Mouse (Mus musculus): ENCODE data around the gene Gabpb2. TPM values are rescaled to one million over a fixed set of nuclear protein-coding genes. Genes with fewer than 3 reads are reported as not detected.
A peak's percentile ranks its signal among the peaks of the same experiment; 100 is the strongest.
"Not testable (repeated sequence)": the region's sequence is repeated elsewhere in the genome, so short reads cannot be mapped to it uniquely, and the experiment has no call there.

Gabpb2 gene
- total RNA-seq, 4 experiments from 2014 or later: 7.2 to 9.1 (median 7.6) TPM

DNA sequence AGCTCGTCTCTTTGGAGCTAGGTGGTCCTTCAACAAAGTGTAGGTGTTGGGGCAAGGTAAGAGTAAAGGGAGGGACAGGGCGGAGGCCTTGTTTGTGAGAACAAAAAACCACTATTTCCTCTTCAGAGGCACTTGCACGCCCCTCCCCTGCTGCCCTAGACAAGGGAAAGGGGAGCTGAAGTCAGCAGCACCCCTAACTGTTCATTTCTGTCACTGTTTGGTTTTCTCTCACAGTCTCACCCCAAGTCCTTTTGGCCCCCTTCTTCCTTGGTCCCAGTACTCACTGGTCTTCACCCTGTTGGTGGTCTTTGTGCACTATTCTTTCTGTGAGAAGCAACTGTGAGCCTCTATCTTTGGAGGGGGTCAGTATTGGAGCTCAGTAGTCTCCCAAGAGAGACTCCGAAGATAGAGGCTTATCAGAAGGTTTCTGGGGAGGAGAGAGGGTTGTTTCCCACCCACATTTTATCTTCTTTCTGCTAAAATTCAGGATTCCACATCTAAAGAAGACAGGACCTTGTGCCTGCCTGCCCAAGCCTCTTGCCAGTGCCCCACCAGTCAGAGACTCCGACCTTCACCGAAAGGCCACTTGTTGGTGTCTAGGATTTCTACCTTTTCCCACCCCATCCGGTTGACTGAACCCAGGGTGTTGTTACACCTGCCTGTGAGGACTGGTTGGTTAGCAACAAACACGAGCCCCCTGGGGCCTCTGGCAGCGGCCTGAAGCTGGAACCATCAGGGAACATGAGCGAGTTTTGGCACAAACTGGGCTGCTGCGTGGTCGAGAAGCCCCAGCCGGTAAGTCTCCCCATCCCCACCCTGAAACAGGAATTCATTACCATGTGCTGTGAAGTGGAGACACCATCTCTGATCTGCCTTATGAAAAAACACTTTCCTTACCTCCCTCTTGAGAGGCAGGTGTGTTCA lies 13.8 kb upstream of the Gabpb2 start, which contains the start of gene Mllt11:
Mllt11 (minus strand) TSS at position 874 of the 924 bp plus-strand sequence.
- no peak for DNase-seq (ENCODE audit: low spot score in 2 of 2)

DNA sequence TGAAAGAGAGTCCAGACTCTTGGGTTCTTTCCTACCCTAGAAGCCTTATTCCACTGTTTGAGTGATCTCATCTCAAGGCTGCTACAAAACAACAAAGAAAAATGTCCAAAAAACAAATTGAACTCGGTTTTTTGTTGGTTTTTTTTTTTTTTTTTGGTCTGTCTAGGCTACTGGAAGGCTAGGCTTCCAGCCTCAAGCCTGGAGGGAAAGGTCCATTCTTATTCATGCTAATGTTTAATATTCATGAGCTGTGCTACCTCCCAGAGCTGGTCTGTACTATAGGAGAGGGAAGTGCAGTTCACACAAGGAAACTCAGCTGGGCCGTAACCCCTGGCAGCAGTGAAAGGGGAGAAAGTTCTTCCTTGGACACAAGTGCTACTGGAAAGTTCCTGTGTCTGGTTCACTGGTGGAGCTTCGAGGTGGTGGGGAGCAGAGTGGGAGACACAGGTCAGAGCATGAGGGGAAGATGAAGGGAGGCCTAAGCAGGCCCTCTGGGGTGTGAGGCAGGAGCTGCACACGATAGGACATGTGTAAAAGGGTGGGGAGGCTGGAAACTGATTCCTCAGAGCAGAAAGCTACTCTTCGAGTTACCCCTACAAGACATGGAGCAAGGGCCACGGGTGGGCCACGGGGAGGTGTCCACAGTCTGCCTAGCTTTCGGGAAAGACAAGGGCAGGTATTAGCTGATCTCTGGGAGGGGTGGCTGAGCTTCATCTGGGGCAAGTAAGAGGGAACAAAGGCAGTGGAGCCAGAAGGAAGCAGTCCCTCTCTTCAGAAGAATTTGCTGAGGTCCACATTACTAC lies 13.0 kb upstream of the Gabpb2 start:
- DNase-seq (ENCODE audit: low spot score in 2 of 2): no peak

DNA sequence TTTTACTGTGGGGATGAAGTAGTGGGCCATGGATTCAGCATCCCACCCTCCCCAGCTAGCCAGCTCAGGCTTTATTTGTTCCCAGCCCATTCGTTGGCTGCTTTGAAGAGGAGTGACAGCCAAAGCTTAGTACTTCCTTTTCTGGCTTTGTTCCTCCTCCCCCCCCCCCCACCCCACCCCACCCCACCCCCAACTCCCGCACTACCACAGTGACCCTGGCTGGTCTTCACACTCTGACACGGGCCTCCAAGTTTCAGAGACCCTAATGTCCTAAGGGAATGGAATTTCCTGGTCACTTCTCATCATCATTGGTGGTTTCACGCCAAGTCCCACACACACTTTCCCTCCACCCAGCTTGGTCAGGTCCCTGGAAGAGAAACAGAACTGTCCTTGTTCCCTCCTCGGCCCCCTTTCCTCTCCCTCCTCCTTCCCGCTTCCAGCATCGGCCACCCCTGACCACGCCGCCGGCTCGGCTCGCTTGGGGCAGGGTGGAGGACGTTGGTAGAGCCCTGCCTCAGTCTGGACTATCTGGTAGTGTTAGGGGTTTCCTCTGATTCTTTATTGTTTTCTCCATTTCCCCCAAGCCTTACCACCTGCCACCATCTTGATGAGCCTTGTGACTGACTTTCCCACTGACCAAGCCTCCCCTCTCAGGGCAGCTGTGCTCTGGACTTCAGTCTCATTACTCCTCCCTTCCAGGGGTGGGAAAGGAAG lies 12.2 kb upstream of the Gabpb2 start:
- no peak for DNase-seq (ENCODE audit: low spot score in 2 of 2)

DNA sequence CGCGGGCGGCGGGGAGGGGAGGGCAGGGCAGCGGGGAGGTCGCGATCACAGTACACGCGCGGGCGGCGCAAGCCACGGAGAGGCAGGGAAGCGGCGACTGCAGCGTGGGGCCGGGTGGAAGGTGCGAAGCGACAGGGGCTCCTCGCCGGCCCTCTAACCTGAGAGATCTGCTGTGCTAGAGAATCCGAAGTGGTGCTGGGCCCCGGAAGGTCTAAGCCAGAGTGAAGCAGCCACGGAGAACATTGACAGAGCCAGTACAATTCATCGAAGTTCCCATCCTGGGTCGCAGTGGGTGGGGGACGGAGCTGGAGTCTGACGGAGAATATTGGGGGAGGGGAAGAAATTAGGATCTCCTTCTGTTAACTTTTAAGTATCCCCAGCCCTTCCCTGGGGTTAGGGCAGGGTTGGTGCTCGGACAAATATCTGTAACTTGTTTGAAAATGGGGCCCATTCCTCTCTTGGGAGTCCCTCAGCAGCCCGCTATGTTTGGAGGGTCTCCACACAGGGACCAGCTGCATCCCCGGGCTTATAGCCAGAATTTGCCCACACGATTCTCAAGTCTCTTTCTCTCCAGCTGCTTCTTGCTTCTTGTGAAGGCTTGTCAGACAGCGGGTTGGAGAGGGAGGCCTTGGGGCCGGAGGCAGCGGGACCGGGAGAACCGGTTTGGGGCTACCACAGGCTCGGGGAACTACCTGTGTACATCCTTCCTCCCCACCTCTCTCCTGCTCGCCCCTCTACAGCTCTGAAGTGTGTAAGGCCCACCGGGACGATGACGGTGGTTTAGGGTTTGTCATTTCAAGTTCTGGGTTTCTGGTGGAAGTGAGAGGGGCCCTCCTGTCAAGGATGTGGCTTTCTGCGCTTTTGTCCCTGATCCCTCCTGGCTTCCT lies 11.4 kb upstream of the Gabpb2 start:
- DNase-seq (ENCODE audit: low spot score in 2 of 2): no peak

DNA sequence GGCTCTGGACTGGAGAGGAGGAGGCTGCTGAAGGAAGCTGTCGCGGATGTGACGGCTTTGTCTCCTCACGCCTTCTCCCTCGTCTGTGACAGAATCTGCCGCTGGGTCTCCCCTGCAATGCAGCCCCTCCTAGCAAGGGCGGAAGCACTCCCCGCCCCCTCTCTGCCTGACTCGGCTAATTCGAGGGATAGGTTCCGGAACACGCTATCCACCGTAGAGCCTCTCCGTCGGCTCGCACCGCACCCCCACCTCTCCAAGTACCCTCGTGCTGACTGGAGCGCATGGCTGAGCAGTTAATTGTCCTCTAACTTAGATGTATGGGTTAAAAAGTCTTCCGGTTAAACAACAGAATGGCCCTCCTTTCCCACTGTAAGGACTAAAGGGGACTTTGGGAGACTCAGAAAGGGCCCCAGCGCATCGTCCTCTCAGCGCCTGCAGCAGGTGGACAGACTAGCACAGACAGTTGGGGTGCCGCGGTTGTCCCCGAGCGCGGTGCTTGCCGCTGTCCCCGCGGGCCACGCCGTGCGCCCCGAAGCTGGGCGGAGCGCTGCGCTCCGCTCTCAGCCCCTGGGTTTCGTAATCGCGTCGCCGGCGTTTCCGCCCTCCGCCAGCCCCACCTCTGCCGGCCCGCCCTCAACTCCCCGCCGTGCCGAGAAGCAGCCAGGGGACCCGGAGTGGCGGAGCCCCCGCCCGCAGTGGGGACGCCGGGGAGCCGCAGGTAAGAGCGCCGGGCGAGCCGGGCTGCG lies 10.6 kb upstream of the Gabpb2 start, which contains the start of gene Cdc42se1:
Cdc42se1 (plus strand) TSS at position 585 of the 746 bp plus-strand sequence.
- DNase-seq (ENCODE audit: low spot score in 2 of 2): peak; percentile 71 to 81

DNA sequence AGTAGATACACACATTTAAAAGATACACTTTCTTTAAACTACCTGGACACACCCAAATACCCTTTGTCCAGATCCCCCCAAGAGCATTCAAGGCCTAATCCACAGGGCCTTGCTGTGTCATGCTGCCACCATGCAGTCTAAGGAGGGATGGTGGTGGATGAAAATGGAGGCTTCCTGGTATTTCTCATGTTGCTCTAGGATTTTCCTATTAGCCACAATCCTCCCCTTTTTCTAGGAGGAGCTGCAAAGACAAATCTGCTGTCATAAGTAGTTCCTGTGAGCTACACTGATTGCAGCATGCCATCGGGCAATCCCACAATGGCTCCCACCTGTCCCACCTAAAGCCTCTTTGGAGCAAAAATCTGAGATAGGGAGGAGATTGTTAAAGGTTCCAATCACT lies 9.5 kb upstream of the Gabpb2 start:
- DNase-seq (ENCODE audit: low spot score in 2 of 2): no peak

DNA sequence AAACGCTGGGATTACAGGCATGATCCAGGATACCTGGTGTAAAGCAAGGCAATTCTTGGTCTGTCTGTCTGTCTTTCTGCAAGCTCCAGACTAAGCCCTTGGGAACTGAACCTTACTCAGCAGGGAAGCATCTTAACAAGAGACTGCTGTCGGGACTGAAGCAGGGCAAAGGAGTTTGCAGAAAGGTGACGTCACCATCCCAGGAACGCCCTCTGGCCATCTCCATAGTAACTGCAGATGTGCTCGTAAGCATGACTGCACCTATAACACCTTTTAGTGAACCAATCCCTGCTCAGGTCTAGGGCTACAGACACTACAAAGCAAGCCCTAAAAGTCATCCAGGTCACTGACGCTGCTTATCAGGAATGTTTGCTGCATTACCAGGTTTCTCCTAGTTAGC lies 6.6 kb upstream of the Gabpb2 start:
- no peak for DNase-seq (ENCODE audit: low spot score in 2 of 2)

DNA sequence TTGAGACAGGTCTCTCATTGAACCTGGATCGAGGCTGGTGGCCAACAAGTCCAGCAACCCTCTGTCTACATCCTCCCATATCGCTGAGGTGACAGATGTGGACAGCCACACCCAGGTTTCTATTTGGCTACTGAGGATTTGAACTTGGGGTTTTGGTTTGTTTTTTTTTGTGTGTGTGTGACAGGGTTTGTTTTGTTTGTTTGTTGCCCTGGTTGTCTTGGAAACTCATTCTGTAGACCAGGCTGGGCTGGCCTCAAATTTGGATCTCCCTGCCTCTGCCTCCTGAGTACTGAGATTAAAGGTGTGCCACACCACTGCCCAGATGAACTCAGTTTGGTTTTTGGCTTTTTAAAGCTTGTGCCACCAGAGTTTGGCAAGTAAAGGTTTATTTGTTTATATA lies 5.3 kb upstream of the Gabpb2 start:
- no peak for DNase-seq (ENCODE audit: low spot score in 2 of 2)

DNA sequence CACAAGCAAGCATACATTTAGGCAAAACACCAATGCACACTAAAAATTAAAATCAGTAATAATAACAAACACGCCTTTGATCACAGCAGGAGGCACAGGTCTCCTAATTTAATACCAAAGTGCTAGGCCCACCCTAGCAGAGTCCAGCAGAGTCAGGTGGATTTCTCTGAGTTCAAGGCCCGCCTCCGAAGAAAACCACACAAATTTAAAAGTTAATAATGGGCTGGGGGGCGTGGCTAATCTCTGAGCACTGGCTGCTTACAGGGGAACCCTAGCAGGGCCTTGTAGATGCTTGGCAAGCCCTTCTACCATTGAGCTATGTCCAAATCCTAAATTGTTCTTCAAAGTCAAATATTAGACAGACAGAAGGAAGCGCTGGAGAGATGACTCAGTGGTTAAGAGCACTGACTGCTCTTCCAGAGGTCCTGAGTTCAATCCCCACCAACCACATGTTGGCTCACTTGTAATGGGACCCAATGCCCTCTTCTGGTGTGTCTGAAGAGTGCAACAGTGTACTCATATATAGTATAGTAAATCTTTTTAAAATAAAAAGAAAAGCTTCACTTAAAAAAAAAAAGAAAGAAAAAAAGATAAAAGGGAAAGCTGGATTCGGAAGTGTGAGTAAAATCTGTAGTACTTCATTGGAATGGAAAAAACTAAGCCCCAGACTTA lies 886 bp upstream of the Gabpb2 start:
- DNase-seq (ENCODE audit: low spot score in 2 of 2): no peak

DNA sequence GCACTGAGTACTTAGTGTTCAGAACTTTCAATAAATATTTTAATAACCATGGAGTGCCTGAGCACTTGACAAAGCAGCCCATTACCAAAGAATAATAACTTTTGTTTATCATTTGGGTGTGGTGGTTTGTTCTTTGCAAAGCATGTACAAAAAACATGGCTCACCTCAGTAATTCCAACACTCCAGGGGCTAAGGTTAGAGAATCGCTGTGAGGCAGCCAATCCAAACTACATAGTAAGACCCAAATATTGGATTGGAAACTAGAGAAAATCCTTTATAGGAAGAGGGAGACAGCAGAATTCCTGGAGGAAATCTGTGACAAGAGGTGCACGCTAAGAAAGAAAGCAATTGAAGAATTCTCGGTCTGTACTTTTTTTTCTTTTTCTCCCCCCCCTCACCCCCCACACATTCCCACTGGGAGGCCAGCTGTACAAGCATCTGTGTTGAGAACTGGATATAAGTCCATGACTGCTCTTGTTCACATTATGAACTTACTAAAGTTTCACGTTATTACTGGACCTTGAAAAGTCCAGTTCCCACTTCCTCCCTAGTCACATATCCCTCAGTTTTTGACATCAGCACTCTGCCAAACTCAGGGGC lies 961 bp downstream of the Gabpb2 start:
- no peak for DNase-seq (ENCODE audit: low spot score in 2 of 2)

DNA sequence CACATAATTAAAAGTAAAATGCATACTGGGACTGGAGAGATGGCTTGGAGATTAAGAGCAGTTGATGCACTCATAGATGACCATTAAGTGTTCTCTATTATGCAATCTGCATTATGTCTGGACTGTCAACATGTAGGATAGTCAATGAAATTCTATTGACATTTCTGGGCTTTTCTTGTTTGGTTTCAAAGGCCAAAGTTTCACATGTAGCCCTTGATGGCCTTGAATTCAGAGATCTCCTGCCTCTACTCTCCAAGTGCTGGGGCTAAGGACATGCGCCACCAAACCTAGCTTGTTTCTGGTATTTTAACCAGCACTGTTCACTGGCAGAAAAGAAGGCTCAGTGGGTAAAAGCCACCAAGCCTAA lies 4.1 kb downstream of the Gabpb2 start:
- no peak for DNase-seq (ENCODE audit: low spot score in 2 of 2)

DNA sequence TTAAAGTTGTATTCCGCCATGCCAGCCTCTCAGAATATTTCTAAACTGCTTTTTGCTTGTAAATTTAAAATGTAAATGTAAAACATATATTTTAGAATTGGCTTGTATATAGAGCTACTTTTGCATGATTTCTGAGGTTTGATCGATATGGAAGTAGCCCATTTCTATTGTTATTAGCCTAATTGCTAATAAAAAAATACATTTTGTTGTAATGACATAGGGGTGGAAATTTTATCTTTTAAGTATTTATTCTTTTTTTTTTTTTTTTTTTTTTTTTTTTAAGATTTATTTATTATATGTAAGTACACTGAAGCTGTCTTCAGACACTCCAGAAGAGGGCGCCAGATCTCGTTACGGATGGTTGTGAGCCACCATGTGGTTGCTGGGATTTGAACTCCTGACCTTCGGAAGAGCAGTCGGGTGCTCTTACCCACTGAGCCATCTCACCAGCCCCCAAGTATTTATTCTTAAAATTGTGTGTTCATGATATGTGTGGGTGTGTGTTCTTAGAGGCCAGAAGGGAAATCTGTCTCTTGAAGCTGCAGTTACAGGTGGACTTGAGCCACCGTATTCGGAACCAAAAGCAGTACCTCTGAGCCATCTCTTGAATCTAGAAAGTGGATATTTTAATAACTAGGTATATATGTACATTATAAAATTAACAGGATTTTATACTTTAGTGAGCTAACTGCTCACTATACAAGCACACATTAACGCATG lies 4.7 kb downstream of the Gabpb2 start:
- not testable (repeated sequence) for DNase-seq (ENCODE audit: low spot score in 2 of 2)

DNA sequence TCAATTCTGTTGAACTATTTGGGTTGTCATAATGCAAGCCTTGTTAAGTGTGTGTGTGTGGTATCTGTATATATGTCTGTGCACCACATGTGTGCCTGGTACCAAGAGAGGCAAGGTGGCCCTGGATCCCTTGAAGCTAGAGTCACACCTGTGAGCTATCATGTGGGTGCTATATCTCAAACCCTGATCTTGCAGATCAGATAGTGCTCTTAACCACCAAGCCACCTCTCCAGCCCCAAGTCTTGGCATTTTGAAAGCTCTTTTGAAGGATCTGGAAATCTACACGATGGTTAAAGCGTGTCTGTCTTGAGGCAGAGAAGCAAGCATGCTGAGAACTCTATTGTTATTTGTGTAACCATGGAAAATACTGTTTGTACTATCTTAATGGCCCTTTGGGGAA lies 7.1 kb downstream of the Gabpb2 start:
- DNase-seq (ENCODE audit: low spot score in 2 of 2): no peak

DNA sequence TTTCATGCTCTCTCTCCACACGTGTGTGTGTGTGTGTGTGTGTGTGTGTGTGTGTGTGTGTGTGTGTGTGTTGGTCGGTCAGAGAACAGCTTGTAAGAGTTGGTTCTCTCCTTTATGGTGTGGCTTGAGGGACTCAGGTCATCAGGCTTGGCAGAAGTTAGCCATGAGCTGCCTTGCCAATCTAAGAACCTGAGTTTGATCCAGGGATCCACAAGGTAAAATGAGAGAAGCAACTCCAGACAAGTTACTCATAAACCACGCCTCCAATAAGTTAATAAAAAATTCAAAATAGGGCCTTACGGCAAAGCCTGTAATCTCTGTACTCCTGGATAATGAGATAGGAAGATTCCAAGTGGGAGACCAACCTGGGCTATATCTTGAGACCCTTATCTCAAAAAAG lies 9.4 kb downstream of the Gabpb2 start:
- DNase-seq (ENCODE audit: low spot score in 2 of 2): no peak

DNA sequence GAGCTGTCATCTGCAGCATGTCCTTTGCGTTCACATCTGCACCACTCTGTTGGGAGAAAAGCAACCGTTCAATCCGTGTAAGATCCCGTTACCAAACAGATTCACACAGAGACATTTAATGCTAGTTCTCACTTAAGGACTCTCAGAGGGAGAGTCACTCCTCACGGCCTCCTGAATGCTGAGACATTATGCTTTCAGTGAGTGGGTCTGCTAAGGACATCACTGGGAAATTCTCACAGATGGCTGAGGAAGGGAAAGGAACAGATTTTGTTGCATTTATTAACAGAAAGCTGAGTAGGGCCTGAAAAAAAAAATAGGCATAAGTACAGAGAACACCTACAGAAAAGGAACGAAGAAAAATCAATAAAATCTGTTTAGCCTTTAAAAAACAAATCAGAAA lies 13.8 kb downstream of the Gabpb2 start:
- no peak for DNase-seq (ENCODE audit: low spot score in 2 of 2)

DNA sequence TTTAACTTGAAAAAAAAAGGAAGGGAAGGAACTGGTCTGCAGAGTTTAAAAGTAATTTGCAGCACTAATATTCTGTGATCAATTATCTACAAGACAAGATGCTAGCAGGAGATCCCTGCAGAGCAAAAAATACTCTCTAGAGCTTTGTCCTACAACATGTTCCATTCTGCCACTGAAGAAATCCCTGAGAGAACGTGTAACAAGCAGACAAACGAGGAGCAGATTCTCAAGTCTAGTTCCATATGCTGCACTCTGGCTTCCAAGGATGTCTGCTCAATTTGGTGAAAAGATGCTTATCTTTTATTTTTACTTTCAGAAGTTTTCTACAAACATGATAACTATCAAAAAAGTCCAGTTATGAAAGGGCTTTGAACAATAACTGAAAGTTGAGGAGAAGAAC lies 17.2 kb downstream of the Gabpb2 start:
- DNase-seq (ENCODE audit: low spot score in 2 of 2): no peak

DNA sequence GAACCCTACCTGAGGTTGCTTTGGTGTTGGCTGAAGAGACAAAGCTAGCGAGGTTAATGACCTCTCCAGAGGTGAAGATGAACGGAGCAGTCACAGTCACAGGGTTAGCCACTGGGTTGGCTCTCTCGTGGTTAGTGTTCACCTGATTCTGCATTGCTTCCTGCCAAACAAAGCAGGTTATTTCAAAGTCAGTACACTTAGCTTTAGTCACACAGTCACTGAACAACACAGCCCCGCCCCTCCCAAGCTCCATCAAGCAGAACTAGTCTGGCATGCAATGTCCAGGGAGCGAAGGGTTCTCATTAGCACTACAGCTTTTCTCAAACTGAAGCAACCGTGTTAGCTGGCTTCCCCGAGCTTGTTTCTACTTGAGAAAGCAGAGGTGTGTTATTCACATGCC lies 17.6 kb downstream of the Gabpb2 start:
- DNase-seq (ENCODE audit: low spot score in 2 of 2): no peak

DNA sequence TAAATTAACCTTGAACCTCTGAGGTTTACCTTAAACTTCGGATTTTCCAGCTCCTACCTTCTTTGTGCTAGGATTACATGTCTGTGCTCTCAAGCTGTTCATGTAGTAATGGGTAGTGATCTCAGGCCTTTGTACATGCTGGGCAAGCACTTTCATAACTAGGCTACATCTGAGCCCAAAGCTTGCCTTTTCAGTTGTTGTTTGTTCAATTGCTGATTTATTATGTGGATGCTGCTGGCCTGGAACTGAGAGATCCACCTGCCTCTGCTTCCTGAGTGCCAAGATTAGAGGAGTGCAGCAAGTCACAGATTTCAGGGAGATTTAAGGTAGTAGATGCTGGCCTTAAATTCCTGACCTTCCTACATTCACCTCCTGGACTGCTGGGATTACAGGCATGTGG lies 18.6 kb downstream of the Gabpb2 start:
- no peak for DNase-seq (ENCODE audit: low spot score in 2 of 2)
